Mouse (Mus musculus) MEL (cell line): ENCODE results near the gene Mpl. TPM values are rescaled to one million over a fixed set of nuclear protein-coding genes. Genes with fewer than 3 reads are reported as not detected.

Source experiments
- DNase-seq: peaks from one replicate; pipeline ENCODE4 v3.0.0; 2011; ENCODE audit warnings: low read depth, low spot score
- H3K27ac ChIP-seq: 2 replicates; pipeline ENCODE4 v1.5.1; 2012; ENCODE audit warnings: low read depth, mild to moderate bottlenecking, control low read depth, low read length, moderate library complexity; ENCODE audit not compliant: control insufficient read depth
- H3K27me3 ChIP-seq, 2 experiments: fragments of 150-350 bp in 1 of 2; sonication (generic) in 1 of 2; 2 replicates each; pipeline ENCODE4 v1.6.1; 2012; ENCODE audit warnings: low read length in 2 of 2, mild to moderate bottlenecking in 2 of 2, improper control_type of control experiment in 1 of 2, moderate library complexity in 1 of 2; ENCODE audit not compliant: insufficient read depth in 2 of 2, control insufficient read depth in 1 of 2
- H3K36me3 ChIP-seq, 2 experiments: 2 replicates each; pipeline ENCODE4 v1.6.1; 2012 to 2014; ENCODE audit warnings: low read length in 2 of 2, improper control_type of control experiment in 1 of 2, inconsistent platforms in 1 of 2, mild to moderate bottlenecking in 1 of 2; ENCODE audit not compliant: insufficient read depth in 2 of 2, control insufficient read depth in 1 of 2
- H3K4me1 ChIP-seq, 2 experiments: fragments of 150-350 bp in 1 of 2; sonication (generic) in 1 of 2; 2 replicates each; pipeline ENCODE4 v1.6.1; 2012; ENCODE audit warnings: low read length in 2 of 2, improper control_type of control experiment in 1 of 2, mild to moderate bottlenecking in 1 of 2; ENCODE audit not compliant: insufficient read depth in 2 of 2, control insufficient read depth in 1 of 2
- H3K4me3 ChIP-seq, 2 experiments: fragments of 150-350 bp in 1 of 2; sonication (generic) in 1 of 2; 2 replicates each; pipeline ENCODE4 v1.5.1; 2012; ENCODE audit warnings: low read depth in 2 of 2, low read length in 2 of 2, mild to moderate bottlenecking in 2 of 2, moderate library complexity in 2 of 2, control low read depth in 1 of 2, improper control_type of control experiment in 1 of 2; ENCODE audit not compliant: control insufficient read depth in 1 of 2, insufficient read depth in 1 of 2
- H3K79me2 ChIP-seq: 2 replicates; pipeline ENCODE4 v1.6.1; 2012; ENCODE audit warnings: mild to moderate bottlenecking, low read length, moderate library complexity; ENCODE audit not compliant: control insufficient read depth, poor library complexity, insufficient read depth
- H3K9ac ChIP-seq: 2 replicates; pipeline ENCODE4 v1.6.1; 2012; ENCODE audit warnings: low read depth, mild to moderate bottlenecking, control low read depth, low read length, moderate library complexity; ENCODE audit not compliant: control insufficient read depth, poor library complexity, severe bottlenecking
- H3K9me3 ChIP-seq: fragments of 150-350 bp; sonication (generic); replicated peaks from 2 replicates; pipeline ENCODE4 v1.6.1; 2012; ENCODE audit warnings: mild to moderate bottlenecking, low read length, improper control_type of control experiment, moderate library complexity; ENCODE audit not compliant: insufficient read depth
- CHD1 ChIP-seq: IDR thresholded peaks from 2 replicates; pipeline ENCODE4 v1.6.1; 2012; ENCODE audit warnings: low read depth, mild to moderate bottlenecking, inconsistent platforms, low read length, improper control_type of control experiment
- CTCF ChIP-seq, 3 experiments: IDR thresholded peaks in 2 of 3; conservative IDR thresholded peaks in 1 of 3; 2 replicates each; pipeline ENCODE4 v1.5.1; 2011 to 2012; ENCODE audit warnings: low read length in 3 of 3, low read depth in 2 of 3, mild to moderate bottlenecking in 2 of 3, improper control_type of control experiment in 1 of 3, inconsistent platforms in 1 of 3, mixed read lengths in 1 of 3, moderate library complexity in 1 of 3; ENCODE audit not compliant: control insufficient read depth in 1 of 3, insufficient read depth in 1 of 3, poor library complexity in 1 of 3, severe bottlenecking in 1 of 3
- E2F4 ChIP-seq: IDR thresholded peaks from 2 replicates; pipeline ENCODE4 v1.6.1; 2011; ENCODE audit warnings: low read depth, low read length, improper control_type of control experiment, borderline replicate concordance
- EP300 ChIP-seq, 2 experiments: IDR thresholded peaks; 2 replicates each; pipeline ENCODE4 v1.6.1; 2011; ENCODE audit warnings: improper control_type of control experiment in 2 of 2, low read length in 2 of 2, low read depth in 1 of 2, mild to moderate bottlenecking in 1 of 2
- JUND ChIP-seq: IDR thresholded peaks from 2 replicates; pipeline ENCODE4 v1.6.1; 2011; ENCODE audit warnings: low read depth, mild to moderate bottlenecking, improper control_type of control experiment, low read length
- MAFK ChIP-seq: IDR thresholded peaks from 2 replicates; pipeline ENCODE4 v1.6.1; 2011; ENCODE audit warnings: low read depth, mild to moderate bottlenecking, low read length, improper control_type of control experiment, borderline replicate concordance
- MEF2A ChIP-seq: IDR thresholded peaks from 2 replicates; pipeline ENCODE4 v1.6.1; 2014; ENCODE audit warnings: low read depth, mild to moderate bottlenecking, inconsistent platforms, low read length, improper control_type of control experiment; ENCODE audit not compliant: poor library complexity, insufficient replicate concordance, severe bottlenecking; ENCODE audit errors: extremely low read depth
- MXI1 ChIP-seq: IDR thresholded peaks from 2 replicates; pipeline ENCODE4 v1.6.1; 2011; ENCODE audit warnings: mild to moderate bottlenecking, low read depth, low read length, improper control_type of control experiment
- MYB ChIP-seq: IDR thresholded peaks from 2 replicates; pipeline ENCODE4 v1.6.1; 2011; ENCODE audit warnings: mild to moderate bottlenecking, low read depth, low read length, improper control_type of control experiment
- MYC ChIP-seq: IDR thresholded peaks from 2 replicates; pipeline ENCODE4 v1.6.1; 2011; ENCODE audit warnings: low read depth, mild to moderate bottlenecking, low read length, improper control_type of control experiment, moderate library complexity
- NRF1 ChIP-seq: IDR thresholded peaks from 2 replicates; pipeline ENCODE4 v1.6.1; 2014; ENCODE audit warnings: low read depth, mild to moderate bottlenecking, inconsistent platforms, low read length, improper control_type of control experiment, moderate library complexity; ENCODE audit not compliant: poor library complexity, insufficient read depth, severe bottlenecking
- SMC3 ChIP-seq: IDR thresholded peaks from 2 replicates; pipeline ENCODE4 v1.6.1; 2011; ENCODE audit warnings: low read depth, low read length, improper control_type of control experiment
- UBTF ChIP-seq: IDR thresholded peaks from 2 replicates; pipeline ENCODE4 v1.6.1; 2012; ENCODE audit warnings: low read depth, mild to moderate bottlenecking, inconsistent platforms, low read length, improper control_type of control experiment, moderate library complexity, borderline replicate concordance; ENCODE audit not compliant: insufficient read depth
- USF1 ChIP-seq: IDR thresholded peaks from 2 replicates; pipeline ENCODE4 v1.6.1; 2014; ENCODE audit warnings: low read depth, mild to moderate bottlenecking, inconsistent platforms, low read length, improper control_type of control experiment, moderate library complexity
- ZNF384 ChIP-seq: IDR thresholded peaks from 2 replicates; pipeline ENCODE4 v1.6.1; 2012; ENCODE audit warnings: low read depth, mild to moderate bottlenecking, inconsistent platforms, low read length, improper control_type of control experiment
- polyA plus RNA-seq, 2 experiments: library from polyadenylated mRNA; stranded (reverse) in 1 of 2; unstranded in 1 of 2; fragments of >175 nt in 1 of 2; fragments of >200 nt in 1 of 2; gene quantifications; 2 replicates each; pipeline versions ENCODE4 v1.2.1 to v1.2.4; 2012; ENCODE audit warnings: low replicate concordance in 2 of 2, low read depth in 1 of 2; ENCODE audit not compliant: insufficient read length in 2 of 2, insufficient read depth in 1 of 2, missing spikeins in 1 of 2
- total RNA-seq: library from RNA; depleted of rRNA; stranded (reverse); fragments of 300-350 nt; gene quantifications from 2 replicates; pipeline ENCODE4 v1.2.3, GENCODE M21; 2012

Mpl gene
- total and polyA plus RNA-seq, 3 experiments: 0.04 TPM; not detected in 1

GRCm38 (mm10) chr4:118421384-118421783, 35.9 kb downstream of the Mpl start:
- Histone ChIP-seq H3K36me3 (peaks cover 0 to 19% of the 10 kb centered on the region in 2 experiments; a peak in 3 of 4 replicates), H3K4me3 (no peak overlapping the region), H3K4me1 (peaks cover 12 to 22% of the 10 kb centered on the region in 2 experiments)

GRCm38 (mm10) chr4:118417112-118417797, 40.1 kb downstream of the Mpl start:
- no peak overlapping the region for H3K9ac ChIP-seq
- H3K79me2 ChIP-seq: no peaks in the 10 kb centered on the region
- no peak for DNase-seq
- H3K36me3 ChIP-seq: peaks cover 0 to 8% of the 10 kb centered on the region in 2 experiments; a peak in 2 of 4 replicates
- TF ChIP-seq MYC (no peak), MAFK (no peak), UBTF (no peak), USF1 (no peak)
- H3K4me1 ChIP-seq: no peaks in the 10 kb centered on the region
- no peaks in the 10 kb centered on the region for H3K27me3 ChIP-seq
- H3K4me3 ChIP-seq: no peak overlapping the region
- H3K9me3 ChIP-seq: no peaks in the 10 kb centered on the region
- H3K27ac ChIP-seq: no peak overlapping the region

More at GRCm38 (mm10) chr4:118421384-118421783, 35.9 kb downstream of the Mpl start:
- H3K9ac ChIP-seq: no peak overlapping the region
- no peaks in the 10 kb centered on the region for H3K79me2 ChIP-seq
- no peak overlapping the region for H3K27ac ChIP-seq
- TF ChIP-seq MYB (no peak), MEF2A (no peak), SMC3 (no peak), CHD1 (no peak), NRF1 (no peak), EP300 (IDR thresholded peaks at IDR 0.05; ENCODE audit: low read depth in 1 of 2, low read length in 2 of 2) (no peak)
- H3K9me3 ChIP-seq: no peaks in the 10 kb centered on the region
- H3K27me3 ChIP-seq: no peaks in the 10 kb centered on the region
- DNase-seq: no peak

GRCm38 (mm10) chr4:118416329-118416728, 41.0 kb downstream of the Mpl start:
- no peak for TF ChIP-seq ZNF384
- TF ChIP-seq E2F4: no peak
- no peak for TF ChIP-seq CTCF (IDR thresholded peaks at IDR 0.05 in 2 of 3, conservative IDR thresholded peaks at IDR 0.05 in 1 of 3; ENCODE audit: control insufficient read depth in 1 of 3, insufficient read depth in 1 of 3, low read depth in 2 of 3, low read length in 3 of 3, poor library complexity in 1 of 3, severe bottlenecking in 1 of 3)
- no peak for TF ChIP-seq JUND
- no peak for TF ChIP-seq MXI1
- no peak for TF ChIP-seq CHD1
- TF ChIP-seq SMC3: no peak
- no peak for TF ChIP-seq NRF1
- Histone ChIP-seq H3K4me1 (no peaks in the 10 kb centered on the region), H3K4me3 (no peak overlapping the region), H3K27ac (no peak overlapping the region), H3K79me2 (no peaks in the 10 kb centered on the region), H3K27me3 (no peaks in the 10 kb centered on the region), H3K9me3 (no peaks in the 10 kb centered on the region), H3K9ac (no peak overlapping the region), H3K36me3 (peaks cover 0 to 8% of the 10 kb centered on the region in 2 experiments; a peak in 2 of 4 replicates)
- DNase-seq: no peak
